Mouse (Mus musculus) left cerebral cortex, postnatal 36 days (tissue): Measurements from ENCODE around the gene 4930523C07Rik. TPM values are rescaled to one million over a fixed set of nuclear protein-coding genes. Genes with fewer than 3 reads are reported as not detected.

Experiments used
- DNase-seq, 2 experiments: peaks; one replicate each; pipeline ENCODE4 v3.0.0; 2021 to 2022; ENCODE audit warnings: low spot score in 2 of 2, mixed read lengths in 1 of 2
- intact Hi-C: fragments of 180-260 bp; cut with DNase I; formaldehyde crosslinking; loops from one replicate; pipeline ENCODE4 v1.15.1; 2025
- total RNA-seq, 2 experiments: library from RNA; stranded (reverse); gene quantifications; 2 replicates each; pipeline ENCODE4 v1.2.3; 2021

Gene 4930523C07Rik
- total RNA-seq, 2 experiments from 2014 or later = 2.6 TPM

DNA sequence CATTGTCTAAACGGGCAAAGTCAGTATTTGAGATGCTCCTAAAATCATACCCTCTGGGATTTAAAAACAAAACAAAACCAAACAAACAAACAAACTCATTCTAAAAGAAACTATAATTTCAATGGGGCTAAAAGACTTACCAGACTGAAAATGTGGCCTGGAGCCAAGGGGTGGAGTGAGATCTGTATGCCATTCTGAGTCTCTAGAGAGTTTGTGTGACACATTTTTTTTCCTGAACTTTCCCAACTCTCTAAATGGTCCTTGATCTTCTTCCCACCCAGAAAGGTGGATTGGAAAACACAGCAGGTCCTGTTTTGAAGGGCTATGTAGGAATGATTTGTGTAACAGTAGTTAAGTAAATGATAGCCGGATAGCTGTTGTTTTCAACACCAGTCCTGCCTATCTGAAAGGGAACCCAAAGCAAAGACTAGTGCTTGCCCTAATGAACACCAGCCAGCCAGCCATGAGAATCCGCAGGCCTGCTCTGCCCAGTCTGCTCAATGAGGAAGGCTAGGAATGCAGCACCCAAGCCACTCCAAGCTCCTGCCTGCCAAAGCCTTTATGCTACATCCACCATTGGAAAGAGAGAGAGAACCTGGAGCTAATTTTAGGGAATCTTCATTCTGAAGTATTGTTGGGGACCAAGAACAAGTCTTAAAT lies 1.0 kb downstream of the 4930523C07Rik start:
- intact Hi-C loops = no loop called here
- no peak for DNase-seq

DNA sequence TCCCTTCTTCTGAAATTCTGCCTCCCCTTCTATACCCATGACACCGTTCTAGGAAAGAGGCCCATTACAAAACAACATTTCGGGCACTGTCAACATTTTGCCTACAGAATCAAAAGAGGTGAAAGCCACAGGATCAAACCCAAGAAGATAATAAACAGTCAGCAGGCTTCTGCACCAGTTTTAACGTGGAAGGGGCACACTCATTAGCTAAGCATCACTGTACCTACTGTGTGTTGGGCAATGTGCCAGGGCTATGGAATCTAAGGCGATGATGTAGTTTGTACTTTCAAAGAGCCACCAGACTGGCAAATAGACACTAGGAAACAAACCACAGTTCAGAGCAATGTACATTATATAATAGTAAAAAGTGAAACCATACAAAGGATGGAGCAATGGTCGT lies 1.8 kb downstream of the 4930523C07Rik start:
- no peak for DNase-seq
- intact Hi-C loops = no loop called here

DNA sequence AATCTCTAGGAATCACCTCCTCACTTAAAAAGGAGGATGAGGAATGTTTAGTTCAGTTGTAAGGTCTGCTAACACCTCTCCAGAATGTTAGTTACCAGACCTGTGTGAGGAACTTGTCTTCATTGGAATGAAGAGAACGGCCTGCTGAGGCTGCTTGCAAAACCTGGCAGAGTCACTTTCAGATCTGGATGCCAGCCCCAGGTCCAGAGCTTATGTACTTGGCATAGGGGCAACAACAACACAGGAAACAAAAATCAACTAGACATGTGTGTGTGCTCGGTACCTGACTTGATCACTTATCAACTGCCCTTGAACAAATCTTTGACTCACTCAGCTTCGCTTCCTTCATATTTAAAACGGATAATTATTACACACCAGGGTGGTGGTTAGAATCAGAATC lies 2.6 kb downstream of the 4930523C07Rik start:
- intact Hi-C loops = no loop called here
- DNase-seq = no peak

DNA sequence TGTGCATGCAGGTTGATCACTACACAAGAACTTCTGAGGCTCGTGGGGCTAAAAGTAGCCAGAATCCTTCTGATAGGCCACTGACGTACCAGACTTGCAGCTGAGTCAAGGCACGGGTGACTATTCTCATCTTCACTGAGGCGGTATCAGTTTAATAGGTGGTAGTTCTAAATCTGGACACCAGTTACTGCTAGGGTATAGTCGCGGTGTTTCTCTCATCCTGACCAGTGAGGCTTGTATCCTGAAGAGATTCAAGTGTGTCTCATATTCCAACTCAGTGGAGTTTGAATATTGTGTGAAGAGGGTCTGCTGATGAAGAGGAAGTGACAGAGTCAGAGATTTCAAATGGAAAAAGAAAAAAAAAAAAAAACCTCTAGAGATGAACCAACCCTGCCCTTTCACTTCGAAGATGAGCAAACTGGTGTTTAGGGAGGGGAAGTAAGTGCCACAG lies 3.3 kb downstream of the 4930523C07Rik start:
- intact Hi-C loops = no loop called here
- no peak for DNase-seq

DNA sequence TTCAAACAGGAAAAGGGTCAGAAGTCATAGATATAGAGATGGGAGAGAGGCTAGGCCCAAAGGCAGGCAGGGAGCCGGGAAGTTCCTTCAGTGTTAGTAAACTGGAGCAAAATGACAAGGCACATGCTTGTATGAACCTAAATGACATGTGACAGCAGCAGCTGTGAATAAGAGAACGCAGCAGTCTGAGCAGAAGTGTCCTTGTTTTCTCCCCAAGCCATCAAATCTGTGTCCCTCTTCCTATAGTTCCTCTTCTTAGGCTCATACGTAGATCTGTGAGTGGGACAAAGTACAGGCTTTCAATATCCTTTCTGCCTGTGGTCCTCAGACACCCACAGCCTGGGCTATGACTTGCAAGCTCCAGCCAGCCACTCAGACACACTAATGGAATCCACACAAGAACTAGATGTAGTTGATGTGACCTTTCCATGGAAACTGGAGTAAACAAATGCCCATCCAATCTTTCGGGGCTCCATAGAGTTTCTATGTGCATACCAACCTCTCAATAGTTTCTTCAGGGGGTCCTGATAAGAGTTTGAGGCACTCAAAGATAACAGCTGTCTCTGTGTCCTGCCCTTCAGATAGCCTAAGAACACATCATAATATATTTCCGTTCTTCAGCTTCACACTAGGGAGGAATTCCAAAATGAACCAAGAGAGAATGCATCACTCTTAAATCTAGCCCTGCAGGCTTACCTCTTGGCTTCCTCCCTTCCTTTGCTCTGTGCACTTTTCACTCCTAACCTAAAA lies 5.1 kb downstream of the 4930523C07Rik start:
- no peak for DNase-seq
- intact Hi-C loops = no loop called here

DNA sequence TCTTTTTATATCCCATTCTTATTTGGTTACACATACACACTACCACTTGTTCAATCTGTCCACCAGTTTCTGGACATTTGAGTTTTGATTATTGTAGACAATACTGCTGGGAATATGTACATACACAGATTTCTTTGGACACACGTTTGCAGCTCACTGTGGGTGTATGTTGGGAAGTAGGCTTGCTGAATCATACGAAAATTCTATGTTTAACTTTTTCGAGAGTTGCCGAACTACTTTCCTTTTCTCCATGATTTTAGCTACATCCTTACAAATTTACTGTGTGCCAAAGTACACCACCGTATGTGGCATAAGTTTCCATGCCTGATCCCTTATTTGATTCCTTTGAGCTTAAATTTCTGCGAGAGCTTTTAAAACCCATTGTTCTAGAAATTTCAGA lies 6.7 kb downstream of the 4930523C07Rik start:
- DNase-seq = no peak
- intact Hi-C loops = no loop called here

DNA sequence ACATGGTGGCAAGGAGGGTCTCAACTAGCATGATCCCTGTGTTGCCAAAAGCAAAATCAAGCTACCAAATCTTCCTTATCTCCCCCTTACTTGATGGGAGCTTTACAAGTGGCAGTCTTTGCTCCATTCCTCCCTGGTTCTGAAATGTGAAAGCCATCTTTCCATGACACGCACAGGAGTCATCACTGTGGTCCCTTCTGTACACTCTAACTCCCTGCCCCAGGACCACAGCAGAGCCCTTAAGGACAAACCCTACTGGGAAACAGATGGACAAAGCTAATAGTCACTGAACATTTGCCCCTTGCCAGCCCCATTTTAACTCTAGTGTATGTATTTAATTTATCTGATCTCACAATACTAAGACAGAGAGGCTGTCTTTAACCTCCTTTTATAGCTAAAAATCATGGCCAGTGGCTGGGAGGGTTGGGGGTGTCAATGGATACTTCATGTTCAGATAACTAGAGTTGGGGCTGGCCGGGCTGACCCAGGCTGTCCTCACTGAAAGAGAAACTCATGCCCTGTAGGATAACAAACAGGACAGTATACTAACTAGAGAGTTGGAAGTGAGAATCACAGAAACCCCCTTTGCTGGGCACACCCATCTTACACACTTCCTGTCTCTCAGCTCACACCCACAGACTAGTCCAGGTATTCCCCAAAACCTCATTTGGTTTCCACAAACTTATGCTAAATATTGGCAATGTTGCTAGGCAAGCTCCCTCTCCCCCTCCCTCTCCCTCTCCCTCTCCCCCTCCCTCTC lies 8.6 kb downstream of the 4930523C07Rik start:
- intact Hi-C loops = no loop called here
- no peak for DNase-seq

DNA sequence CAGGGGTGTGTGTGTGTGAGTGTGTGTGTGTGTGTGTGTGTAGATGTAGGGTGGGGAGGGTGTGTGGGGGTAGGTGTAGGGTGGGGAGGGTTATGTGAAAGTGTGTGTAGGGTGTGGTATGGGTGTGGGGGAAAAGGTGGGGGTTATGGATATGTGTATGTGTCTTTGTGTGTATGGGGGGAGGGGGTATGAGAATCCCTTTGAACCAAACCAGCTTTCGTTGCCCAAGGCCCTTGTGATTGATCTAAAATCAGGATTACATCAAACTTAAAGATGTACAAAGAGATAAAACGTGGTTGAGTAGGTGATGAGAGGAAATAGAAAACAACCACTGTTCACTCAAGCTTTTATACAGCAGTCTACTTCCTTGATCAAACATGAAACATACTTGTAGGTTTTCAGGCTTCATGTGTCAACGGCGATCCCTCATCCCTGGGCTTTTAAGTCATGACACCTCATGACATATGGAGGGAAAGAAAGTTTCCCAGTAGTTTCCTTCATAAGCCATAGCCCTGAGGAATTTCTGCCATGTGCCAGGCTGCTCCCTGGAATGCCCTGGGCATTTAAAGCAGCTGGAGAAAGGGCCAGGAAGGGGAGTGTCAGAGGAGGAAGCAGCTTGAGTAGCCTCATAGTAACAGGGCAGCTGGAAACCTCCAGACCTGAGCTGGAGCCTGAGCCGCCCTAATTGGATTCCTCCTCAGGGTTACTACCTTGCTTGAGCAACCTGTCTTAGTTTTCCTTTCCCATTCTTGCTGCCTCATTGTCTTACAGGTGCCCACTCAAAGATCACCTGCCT lies 9.5 kb downstream of the 4930523C07Rik start:
- intact Hi-C loops = no loop called here
- no peak for DNase-seq

DNA sequence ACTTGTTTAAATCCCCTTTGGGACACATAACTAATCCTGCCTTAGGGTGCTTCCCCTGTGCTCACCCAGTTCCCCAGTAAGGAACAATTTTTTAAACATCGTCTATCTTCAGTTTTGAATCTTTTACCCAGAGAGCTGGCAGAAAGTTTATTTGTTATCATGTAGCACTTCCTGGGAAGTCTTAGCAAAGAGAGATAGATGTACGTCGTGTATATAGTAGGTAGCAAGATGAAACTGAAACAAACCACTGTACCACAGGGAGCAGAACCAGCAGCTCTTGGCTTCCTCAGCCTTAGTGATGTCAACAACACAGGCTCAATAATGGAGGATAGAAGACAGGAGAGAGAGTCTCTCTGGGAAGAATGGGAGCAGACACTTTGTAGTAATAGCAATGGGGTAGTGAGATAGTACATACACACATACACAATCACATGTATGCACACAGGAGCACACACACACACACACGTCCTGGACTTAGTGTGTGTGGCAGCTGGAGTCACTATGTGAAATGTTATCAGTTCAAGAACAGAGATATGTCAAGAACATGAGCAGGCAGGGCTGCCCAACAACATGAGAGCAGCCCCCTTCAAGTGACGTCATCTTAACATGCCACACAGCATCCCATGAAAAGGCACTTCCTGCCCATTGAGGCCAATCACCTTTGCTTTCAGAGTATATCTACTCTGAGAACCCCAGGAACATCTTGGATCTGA lies 10.3 kb downstream of the 4930523C07Rik start:
- DNase-seq = no peak
- intact Hi-C loops = no loop called here

DNA sequence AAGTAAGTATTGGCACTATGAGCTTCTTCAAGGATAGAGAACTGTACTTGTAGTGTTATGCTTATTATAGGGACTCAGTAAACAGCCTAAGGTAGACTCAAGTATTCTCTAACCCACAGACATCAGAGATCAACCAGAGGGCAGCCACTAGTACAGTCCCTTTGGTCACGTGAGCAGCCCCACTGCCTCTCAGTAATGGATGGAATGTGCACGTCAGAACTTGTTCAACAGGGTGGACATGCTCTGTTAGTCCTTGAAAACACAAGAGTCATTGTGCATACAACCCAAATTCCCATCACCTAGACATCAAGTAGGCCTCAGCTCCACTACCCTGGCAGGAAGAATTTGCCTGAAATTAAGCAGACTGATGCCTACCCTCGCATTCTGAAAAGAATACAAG lies 13.5 kb downstream of the 4930523C07Rik start:
- intact Hi-C loops = no loop called here
- no peak for DNase-seq

DNA sequence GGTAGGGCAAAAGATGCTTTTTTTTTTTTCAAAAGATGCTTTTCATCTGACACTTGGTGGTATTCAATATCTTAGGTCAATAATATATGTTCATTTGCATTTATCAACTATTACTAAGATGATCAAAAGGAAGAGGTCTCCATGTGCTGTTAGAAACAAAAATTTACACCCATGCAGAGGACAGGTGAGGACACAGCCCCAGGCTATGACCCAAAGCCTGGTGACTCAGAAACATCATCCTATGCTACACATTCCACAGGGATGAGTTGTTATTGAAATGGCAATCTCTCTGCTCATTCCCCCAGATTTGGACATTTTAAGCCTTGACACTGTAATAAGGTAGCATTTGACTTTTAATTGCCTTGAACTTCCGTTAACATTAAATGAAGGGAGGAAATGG lies 15.7 kb downstream of the 4930523C07Rik start:
- no peak for DNase-seq
- intact Hi-C loops = no loop called here

DNA sequence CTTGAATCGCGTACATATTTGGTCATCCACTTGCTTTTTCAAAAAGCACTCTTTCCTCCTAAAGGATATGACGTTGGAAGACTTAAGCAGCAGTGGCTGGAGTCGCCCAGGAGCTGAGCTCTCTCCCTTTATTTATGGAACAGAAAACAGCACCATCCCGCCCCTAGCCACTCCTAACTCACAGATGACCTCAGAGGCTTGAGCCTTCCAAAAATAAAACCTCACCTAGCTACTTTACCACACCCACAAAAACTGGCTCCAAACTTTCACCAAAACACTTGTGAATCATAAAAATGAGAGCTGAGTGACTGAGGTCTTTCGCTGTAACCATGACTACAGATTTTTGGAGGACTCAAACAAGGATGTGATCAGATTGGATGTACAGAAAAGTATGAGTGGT lies 16.4 kb downstream of the 4930523C07Rik start:
- intact Hi-C loops = no loop called here
- no peak for DNase-seq

DNA sequence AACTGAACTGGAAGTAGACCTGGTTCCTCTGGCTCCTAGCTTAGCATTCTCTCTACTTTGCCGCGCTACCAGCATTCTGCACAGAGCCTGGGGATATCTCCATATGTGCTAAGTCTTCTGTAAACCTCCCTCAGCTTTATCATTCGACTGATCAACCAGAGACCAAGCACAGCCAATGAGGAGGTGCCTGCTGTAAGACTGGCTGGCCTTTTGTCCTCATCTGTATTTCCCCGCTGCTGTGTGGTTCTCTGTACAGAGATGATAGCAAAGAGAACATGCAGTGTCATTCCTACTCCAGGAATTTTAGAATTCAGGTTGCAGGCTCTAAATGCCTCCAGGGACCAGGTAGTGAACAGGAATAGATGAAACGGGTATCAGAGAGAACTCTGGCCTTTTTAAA lies 17.1 kb downstream of the 4930523C07Rik start:
- intact Hi-C loops = no loop called here
- no peak for DNase-seq

DNA sequence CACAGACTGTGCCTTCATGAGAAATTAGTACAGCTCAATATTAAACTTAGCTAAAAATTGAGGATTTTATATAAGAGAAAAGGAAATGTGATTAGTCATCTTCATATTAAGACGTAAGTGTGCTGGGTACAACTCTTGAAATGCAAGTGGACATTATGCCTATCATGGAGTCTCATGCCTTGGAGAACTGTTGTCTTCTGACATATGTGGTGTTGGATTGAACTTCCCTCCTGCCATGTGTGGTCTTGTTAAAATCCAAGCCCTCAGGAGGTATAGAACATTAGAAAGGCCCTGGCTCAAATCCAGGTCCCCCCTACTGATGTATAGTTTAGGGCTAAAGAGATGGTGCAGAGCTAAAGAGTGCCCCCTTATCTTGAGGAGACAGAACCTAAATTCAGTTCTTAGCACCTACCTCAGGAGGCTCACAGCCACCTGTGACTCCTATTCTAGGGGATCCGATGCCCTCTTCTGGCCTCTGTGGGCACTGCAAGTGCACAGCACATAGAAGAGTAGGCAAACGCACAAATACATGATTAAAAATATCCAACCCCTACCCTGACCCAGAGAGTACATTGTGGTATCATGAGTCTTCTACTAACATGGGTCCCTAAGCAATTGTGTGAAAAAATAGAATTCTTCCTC lies 17.7 kb downstream of the 4930523C07Rik start:
- intact Hi-C loops = no loop called here
- DNase-seq = no peak

DNA sequence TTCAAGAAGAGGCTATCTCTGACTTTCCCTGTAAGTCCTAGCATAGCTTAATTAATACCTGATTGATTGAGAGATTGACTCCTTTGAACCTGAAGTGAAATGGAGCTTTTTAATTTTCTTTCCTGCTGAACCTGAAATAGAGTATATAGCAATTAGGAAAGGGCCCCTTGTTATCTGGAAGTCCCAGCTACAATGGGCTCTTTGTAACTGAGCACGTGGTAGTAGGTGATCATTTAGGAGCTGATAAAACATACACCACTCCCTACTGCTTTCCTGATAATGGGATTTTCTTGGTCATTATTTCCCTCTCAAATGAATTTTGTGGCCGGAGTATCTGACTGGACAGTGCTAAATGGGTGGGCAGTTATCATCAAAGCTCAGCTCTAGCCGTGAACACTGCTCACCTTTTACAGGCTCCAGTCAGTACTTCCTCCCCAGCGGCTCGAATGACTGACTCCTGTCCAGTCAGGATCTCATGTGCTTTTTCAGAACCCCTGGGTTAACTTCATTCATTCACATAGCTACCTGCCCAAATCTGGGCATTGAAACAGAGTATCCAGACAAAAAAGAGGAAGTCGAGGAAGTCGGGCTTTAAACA lies 20.5 kb downstream of the 4930523C07Rik start:
- no peak for DNase-seq
- intact Hi-C loops = no loop called here

DNA sequence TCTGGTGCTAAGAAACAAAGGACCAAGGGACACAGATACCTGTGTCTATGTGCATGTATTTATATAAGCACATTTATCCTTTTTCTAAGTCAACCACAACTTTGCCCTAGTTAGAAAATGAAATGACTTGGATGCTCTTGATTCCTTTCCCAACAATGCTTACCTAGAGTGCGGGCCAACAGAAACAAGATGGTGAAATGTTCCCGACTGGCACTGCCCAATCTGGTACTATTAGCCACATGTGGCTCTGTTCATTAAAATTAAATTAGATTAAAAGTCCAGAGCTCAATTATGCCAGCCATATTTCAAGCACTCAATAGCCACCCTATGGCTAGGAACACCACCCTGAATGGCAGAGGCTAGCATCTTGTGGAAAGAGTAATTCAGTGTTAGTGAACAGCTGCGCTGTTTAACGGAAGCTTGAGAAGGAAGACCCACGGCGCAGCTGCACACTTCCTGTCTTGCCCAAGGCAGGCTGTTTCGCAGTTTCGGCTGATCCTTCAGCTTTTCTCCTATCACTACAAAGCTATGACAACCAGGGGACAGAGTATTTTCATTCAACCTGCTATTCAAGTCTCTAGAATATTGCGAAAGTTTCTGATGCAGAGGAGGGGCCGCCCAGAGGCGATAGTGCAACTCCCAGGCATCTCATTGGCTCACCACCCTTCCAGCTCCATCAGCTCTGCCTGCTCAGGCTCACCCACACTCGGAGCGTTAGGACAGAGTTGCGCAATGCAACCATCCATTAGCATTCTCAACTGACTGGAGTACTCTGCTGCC lies 34.9 kb downstream of the 4930523C07Rik start:
- no peak for DNase-seq
- intact Hi-C loops = no loop called here

DNA sequence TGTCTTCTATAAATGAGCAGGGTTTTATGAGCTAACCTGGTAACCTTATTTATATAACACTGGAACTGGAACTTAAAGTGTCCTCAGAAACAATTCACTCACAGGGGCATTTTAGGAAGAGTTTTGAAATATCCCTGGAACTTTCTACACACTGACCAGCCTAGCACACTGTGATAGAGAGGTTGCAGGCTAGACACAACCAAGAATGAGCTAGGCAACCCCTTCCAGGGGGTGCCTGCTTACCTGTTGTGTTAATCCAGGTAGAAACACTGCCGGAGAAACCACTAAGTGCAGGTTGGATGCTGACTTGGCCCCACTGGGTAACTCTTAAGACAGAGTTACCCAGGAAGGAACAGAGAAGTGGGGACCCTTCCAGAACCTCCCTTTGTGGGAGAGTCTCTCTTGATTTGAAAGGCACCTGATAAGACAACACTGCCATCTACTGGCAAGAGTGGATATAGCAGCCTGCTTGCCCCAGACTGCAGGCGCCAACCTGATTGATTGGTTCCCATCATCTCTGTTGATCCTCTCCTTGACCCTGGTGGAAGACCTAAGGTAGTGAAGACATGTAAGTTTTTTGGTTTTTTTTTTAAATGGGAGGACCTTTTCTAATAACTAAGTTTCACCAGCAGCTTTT lies 36.7 kb downstream of the 4930523C07Rik start:
- intact Hi-C loops = loop anchor here (5.0 to 10.0 kb wide), 6 partner anchors 101 to 786 kb away; partner anchors contain the start of gene Tnr
- DNase-seq = peak; percentile 70 to 80
